Mouse (Mus musculus) CD4-positive helper T cell, adult 2 months (primary cell): ENCODE measurements around the gene Klhl29.

Experiments
- DNase-seq: peaks from one replicate; pipeline ENCODE4 v3.0.0-alpha.2; 2012; ENCODE audit warnings: low read depth, missing footprints, low spot score

Gene Klhl29

DNA sequence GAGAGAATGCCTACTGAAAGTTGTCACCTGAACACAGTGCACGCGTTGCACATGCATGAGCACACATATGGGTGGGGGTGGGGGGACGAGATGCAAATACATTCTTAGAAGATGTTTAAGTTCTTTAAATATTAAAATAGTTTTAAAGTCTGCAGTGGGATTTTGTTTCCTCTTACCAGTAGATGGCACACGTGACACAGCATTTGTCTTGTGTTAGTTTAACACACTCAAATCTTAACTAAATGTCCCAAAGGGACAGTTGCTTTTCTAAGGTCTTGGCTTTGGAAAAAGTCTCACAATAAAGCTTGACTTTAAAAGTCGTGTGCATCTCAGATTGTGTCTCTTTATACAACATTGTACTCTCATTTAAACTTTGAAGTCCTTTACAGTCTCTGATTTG is 346.4 kb downstream of the Klhl29 start:
- no peak for DNase-seq
